Mouse (Mus musculus) cerebellum, adult (tissue): ENCODE measurements around the gene Adamts8.

Experiments used
- ATAC-seq: cut with Nextera tagmentation; 2 replicates; pipeline ENCODE4 v1.9.2; 2017; ENCODE audit warnings: mild to moderate bottlenecking, moderate library complexity, mixed read lengths; ENCODE audit not compliant: insufficient number of reproducible peaks, low FRiP score, low TSS enrichment

Adamts8 gene

DNA sequence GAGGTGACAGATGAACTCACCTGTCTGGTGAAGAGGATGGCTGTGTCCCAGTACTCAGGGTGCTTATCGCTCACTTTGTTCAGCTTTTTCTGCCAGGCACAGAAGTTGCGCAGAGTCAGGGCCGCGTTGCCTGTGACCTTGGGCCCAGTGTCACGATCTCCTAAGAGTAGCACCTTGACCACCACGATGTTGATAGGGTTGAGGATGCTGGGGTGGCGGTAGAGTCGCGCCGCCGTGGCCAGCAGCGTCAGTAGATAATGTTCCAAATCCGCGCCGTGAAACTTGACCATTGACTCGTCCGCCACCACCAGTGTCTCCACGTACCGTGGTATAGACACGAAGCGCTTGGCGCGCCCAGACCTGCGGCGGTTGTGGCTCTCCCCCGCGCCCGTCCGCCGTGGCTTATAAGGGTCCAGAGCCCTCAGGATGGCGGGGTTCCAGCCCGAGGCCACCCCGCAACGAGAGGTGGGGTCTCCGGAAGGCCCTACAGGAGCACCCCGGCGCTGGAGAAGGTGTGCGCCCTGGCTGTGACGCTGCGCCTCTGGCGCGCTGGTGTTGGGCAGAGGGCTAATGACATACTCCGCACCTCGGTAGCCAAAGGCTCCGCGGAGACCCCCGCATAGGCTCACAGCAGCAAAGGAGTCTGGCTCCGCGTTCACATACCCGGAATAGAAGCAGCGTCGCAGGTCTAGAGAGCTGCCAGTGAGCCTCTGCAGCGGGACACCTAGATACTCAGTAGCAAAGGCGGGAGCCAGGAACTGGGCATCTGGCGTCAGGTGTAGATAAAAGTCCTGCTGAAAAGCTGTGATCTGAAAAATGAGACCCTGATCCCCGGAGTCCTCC is 20.9 kb upstream of the Adamts8 start:
- ATAC-seq = no peak

DNA sequence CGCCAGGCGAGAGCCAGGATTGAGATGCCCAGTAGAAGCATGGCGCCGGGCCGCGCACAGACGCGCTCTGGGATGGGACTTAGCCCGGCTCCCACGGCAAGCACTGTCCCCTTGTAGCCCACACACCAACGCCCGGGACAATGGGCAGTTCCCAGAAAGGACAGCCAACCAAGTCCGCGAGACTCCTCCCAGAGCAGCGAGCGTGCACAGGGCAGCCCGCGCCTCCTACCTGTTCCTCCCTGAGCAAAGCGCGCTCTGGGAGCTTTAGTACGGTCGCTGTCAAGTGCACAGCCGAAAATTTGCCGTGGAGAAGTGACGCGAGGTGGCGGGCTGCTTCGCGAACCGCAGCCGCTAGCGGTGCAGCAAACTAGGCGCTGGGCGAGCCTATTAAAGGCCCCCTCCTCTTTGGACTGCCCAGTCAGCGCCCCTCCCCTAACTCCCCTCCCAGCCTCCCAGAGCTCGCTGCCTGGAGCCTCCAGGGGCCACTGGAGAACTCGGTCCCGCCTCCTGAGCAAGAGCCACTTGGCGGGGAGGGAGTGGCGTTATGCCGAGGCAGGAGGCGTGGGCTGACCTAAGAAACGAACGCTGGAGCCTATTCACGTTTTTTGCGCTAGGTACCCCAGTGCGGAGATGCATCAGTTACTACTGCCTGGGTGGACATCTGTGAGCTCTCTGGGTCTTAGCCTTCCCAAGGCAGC is 20.0 kb upstream of the Adamts8 start, which contains the start of gene Adamts15:
Gene Adamts15, minus strand, starts transcription at position 256 of the 698 bp plus-strand sequence.
- ATAC-seq = no peak

DNA sequence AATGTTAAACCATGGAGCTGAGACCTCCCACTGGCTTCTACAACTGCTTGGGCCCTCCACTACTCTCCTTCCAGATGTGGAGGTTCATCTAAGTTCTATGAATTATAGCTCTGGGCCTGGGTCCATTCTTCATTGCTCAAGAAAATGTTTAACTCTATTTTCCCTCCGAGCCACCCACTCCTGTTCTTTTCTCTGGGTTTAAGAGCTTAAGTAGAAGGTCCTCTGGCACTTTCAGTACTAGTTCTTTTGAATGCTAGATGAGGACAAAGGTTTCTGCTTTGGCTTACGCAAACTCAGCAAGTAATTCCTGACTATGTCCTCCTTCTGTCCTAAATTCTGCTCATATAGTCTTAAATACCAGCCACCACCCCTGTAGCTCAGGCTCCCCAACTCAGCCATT is 13.6 kb upstream of the Adamts8 start:
- no peak for ATAC-seq

DNA sequence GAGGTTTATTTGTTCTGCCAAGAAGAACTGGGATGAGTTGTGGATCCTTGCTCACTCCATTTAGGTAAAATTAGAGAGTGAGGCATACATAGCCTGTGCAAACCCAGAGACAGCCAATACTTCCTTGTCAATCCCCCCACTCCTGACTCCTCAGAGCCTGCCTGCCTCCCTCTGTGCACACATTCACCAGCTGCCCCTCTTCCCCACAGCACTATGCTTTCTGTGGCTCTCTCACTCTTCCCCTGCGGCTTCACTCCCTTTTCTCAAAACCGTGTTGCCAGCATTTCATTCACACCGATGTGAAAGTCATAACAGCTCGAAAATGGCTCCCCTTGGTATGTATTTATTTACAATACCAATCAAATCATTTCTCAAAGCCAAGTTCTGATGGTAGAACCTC is 10.0 kb upstream of the Adamts8 start:
- ATAC-seq = no peak

DNA sequence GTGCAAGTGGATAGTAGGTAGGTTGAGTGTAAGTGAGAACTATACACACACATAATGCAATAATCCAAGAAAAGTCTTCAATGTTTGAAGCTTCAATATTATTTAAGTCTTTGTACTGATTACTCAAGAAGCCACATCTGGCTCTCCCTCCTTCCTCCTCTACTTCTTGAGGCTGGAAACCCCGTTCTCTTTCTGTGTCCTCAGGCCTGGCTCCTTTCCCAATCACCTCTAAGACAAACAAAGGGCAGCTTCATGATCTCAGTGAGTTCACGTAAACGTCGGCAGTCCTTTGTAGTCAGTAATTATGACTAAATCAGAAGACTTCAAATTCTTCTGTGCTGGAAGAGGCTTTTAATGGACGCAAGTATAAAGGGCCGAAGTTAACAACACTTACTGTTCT is 7.5 kb upstream of the Adamts8 start:
- no peak for ATAC-seq

GRCm38 (mm10) chr9:30936674-30937438 is 5.5 kb upstream of the Adamts8 start:
- ATAC-seq = no peak

DNA sequence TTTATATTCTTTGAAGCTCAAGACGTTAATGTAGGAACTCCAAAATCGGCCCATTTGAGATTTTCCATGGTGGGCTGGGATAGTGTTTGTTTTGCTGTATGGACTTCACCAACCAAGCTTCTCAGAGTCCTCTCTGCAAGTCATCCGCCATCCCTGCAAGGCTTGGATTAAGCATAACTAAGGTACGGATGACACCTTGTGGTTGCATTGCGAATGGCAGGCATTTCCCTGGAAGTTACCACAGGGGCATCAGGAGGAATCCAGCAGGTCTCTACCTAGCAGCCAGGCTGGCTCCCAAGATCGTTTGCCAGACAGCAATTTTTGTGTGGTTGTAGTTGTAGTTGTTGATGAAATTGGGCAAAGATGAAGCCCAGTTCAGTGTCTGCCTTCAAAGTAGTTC is 2.0 kb upstream of the Adamts8 start:
- ATAC-seq = peak; percentile 74; the same call in 1 of the 2 replicates

DNA sequence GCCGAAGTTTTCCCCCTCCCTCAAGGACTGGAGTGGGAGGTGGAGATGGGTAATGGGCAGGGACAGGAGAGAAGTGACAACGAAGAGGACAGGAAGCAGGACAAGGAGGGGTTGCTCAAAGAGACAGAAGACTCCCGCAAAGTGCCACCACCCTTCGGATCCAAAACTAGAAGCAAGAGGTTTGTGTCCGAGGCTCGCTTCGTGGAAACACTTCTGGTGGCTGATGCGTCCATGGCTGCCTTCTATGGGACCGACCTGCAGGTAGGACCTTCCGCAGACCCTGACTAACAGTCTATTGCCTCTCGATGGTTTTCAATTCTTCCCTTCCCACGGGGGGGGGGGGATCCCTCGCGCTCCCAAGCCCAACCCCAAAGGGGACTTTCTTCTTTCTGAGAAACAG is 979 bp downstream of the Adamts8 start:
- no peak for ATAC-seq

DNA sequence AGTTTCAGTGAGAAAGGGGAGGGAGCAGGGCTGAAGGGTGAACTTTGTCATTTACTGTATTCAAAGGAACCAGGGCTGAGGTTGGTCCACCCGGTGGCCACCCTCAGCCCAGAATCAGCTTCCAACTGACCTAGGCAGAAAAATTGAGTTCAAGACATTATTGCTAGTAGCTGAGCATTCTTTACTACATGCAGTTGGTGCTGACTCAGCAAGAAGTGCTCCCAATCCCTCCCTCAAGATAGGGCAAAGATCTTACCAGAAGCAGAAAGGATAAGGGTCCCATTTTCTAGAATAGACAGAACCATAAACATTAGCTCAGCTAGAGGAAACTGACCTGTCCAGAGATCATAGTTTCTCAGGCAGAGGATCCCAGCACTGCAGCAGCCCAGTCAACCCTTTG is 1.9 kb downstream of the Adamts8 start:
- ATAC-seq = no peak

DNA sequence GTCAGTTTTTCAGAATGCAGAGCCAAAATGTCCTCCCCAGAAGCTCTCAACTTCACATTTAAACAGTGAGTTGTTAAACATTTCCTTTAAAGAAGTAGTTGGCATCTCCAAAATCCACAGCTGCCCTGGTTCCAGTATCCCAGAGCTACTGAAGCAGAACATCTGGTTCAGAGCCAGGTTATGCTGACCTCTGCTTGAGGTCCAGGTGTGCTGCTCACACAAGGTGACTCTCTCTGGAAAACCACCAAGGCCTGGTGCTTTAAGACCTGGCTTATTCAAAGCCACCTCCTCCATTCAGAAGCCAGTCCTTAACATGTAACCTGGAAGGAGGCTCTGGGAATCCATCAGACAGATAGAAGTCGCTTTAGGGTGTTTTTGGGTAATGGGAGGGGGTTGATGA is 2.9 kb downstream of the Adamts8 start:
- ATAC-seq = no peak

GRCm38 (mm10) chr9:30949422-30949821 is 7.1 kb downstream of the Adamts8 start:
- ATAC-seq = no peak

DNA sequence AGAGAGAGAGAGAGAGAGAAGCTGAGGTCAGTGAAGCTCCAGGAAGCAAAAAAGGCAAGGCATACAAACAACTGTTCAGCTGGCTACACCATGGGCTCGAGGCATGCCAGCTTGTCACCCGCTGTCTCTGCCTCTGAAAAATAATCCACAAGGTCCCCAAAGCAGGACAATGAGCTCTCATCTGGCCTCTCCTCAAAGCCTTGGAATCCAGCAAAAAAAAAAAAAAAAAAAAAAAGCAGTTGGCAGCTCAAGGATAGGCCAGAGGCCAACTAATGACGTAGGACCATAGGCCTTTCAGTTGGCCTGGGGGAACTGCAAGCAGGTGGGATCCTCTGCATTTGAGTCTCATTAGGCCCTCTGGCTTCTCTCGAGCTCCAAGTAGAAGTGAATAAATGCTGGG is 7.6 kb downstream of the Adamts8 start:
- no peak for ATAC-seq

GRCm38 (mm10) chr9:30950592-30950991 is 8.2 kb downstream of the Adamts8 start:
- ATAC-seq = no peak

DNA sequence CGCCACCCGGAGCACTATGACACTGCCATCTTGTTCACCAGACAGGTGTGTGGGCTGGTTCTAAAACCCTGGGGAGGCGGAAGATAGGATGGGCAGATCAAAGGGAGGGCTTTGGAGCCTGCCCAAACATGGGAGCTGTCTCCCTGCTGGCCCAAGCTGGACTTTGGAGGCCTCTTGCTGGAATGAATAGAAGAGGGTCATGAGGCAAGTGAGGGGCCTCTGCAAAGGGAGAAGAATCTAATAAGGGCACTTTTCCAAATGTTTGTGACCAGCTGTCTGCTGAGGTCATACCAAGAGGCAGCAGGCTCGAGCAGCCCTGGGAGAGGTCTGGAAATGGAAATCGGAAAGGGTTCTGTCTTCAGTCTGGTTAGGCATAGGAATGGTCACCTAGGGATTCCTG is 9.1 kb downstream of the Adamts8 start:
- no peak for ATAC-seq

- no peak for ATAC-seq
Measured at GRCm38 (mm10) chr9:30953287-30953686, 10.9 kb downstream of the Adamts8 start.

GRCm38 (mm10) chr9:30955246-30955645 is 12.9 kb downstream of the Adamts8 start:
- ATAC-seq = no peak

- ATAC-seq = no peak
Measured at GRCm38 (mm10) chr9:30963780-30964179, 21.4 kb downstream of the Adamts8 start.

- no peak for ATAC-seq
Measured at GRCm38 (mm10) chr9:30964685-30965084, 22.3 kb downstream of the Adamts8 start.

DNA sequence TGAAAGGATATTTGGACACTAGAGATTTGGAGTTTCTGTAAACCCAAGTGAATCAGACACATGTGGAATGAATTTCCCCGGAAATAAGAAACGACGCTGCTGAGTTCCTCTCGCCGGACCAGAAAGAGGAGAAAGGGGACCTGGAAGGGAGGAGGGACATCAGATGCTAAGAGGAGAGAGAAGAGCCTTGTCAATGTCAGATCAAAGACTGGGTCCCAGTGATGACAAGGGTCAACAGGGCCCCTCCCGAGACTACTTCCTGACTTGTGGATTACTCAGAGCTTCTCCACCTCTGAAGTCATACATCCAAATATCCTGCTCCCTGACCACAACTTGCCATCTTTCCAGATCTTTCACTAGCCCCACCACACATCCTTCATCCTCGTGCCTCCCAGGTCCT is 24.5 kb downstream of the Adamts8 start:
- ATAC-seq = no peak

DNA sequence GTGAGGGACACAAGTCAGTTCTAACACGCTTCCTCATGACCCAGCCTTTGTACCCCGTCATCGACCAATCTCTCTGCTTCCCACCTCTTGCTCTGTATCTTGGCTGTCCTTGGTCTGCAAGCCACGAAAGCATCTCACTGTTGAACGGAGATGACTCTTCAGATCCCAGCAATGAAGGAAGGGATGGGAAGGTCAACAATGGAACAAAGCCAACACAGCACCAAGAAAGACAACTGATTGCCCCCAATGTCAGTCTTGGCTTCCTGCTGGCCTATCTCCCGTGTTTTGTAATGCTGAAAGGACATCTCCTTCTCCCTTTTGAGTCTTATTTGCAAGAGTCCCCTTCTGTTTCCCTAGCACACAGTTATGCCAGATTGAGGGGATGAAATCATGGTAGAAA is 25.8 kb downstream of the Adamts8 start:
- ATAC-seq = no peak

- no peak for ATAC-seq
Measured at GRCm38 (mm10) chr9:30970001-30970400, 27.6 kb downstream of the Adamts8 start.
